Mouse (Mus musculus): ENCODE measurements around the gene Slfn5. TPM values are rescaled to one million over a fixed set of nuclear protein-coding genes. Genes with fewer than 3 reads are reported as not detected.

Slfn5 gene
- polyA plus RNA-seq, 1 experiment from 2014 or later: 1.8 TPM

Small RNAs within 50 kb of the gene (microRNA-seq; reads per million reads assigned to microRNA genes)
- not detected for gene Mir7679

Other genes starting within 250 kb of the Slfn5 start
- gene Cct6b, start 187.0 kb upstream of the Slfn5 start, polyA plus RNA-seq (2014; fragmentation: Nextera tagmentation; extraction: Ambion mirVana): 0.22 and 0.56 TPM in 2 replicates
- 34.2 and 37.8 TPM in 2 replicates for gene Zfp830, start 187.0 kb upstream of the Slfn5 start, polyA plus RNA-seq (2014; fragmentation: Nextera tagmentation; extraction: Ambion mirVana)
- 34.9 and 43.4 TPM in 2 replicates for gene Lig3, start 170.2 kb upstream of the Slfn5 start, polyA plus RNA-seq (2014; fragmentation: Nextera tagmentation; extraction: Ambion mirVana)
- gene Rffl, start 80.1 kb upstream of the Slfn5 start, polyA plus RNA-seq (2014; fragmentation: Nextera tagmentation; extraction: Ambion mirVana): 17.9 and 19.5 TPM in 2 replicates
- gene Rad51d, start 60.7 kb upstream of the Slfn5 start, polyA plus RNA-seq (2014; fragmentation: Nextera tagmentation; extraction: Ambion mirVana): 14.1 and 14.4 TPM in 2 replicates
- 0.12 and 0.34 TPM in 2 replicates for gene Fndc8, start 59.2 kb upstream of the Slfn5 start, polyA plus RNA-seq (2014; fragmentation: Nextera tagmentation; extraction: Ambion mirVana)
- 30.9 and 31.6 TPM in 2 replicates for gene Nle1, start 42.9 kb upstream of the Slfn5 start, polyA plus RNA-seq (2014; fragmentation: Nextera tagmentation; extraction: Ambion mirVana)
- 1.6 and 1.8 TPM in 2 replicates for gene Unc45b, start 40.8 kb upstream of the Slfn5 start, polyA plus RNA-seq (2014; fragmentation: Nextera tagmentation; extraction: Ambion mirVana)
- 30.6 and 35.9 TPM in 2 replicates for gene Slfn9, start 40.5 kb downstream of the Slfn5 start, polyA plus RNA-seq (2014; fragmentation: Nextera tagmentation; extraction: Ambion mirVana)
- 0.78 and 0.86 TPM in 2 replicates for gene Slfn8, start 69.5 kb downstream of the Slfn5 start, polyA plus RNA-seq (2014; fragmentation: Nextera tagmentation; extraction: Ambion mirVana)
- gene Slfn2, start 113.8 kb downstream of the Slfn5 start, polyA plus RNA-seq (2014; fragmentation: Nextera tagmentation; extraction: Ambion mirVana): 3.4 and 4.9 TPM in 2 replicates
- 0.22 TPM in 1 of 2 replicates, not detected in the other for gene Slfn1, start 165.5 kb downstream of the Slfn5 start, polyA plus RNA-seq (2014; fragmentation: Nextera tagmentation; extraction: Ambion mirVana)
- 0.19 TPM in 1 of 2 replicates, not detected in the other for gene Slfn4, start 223.8 kb downstream of the Slfn5 start, polyA plus RNA-seq (2014; fragmentation: Nextera tagmentation; extraction: Ambion mirVana)
- gene Slfn3, start 240.0 kb downstream of the Slfn5 start, polyA plus RNA-seq (2014; fragmentation: Nextera tagmentation; extraction: Ambion mirVana): 0.57 and 0.77 TPM in 2 replicates

All from stomach, embryonic 14.5 days (tissue).